Mouse (Mus musculus): ENCODE results near the gene Dscaml1. TPM values are rescaled to one million over a fixed set of nuclear protein-coding genes. Genes with fewer than 3 reads are reported as not detected.
A peak's percentile ranks its signal among the peaks of the same experiment; 100 is the strongest.

Gene Dscaml1
- polyA plus RNA-seq, 1 experiment from 2014 or later = 24.3 TPM

DNA sequence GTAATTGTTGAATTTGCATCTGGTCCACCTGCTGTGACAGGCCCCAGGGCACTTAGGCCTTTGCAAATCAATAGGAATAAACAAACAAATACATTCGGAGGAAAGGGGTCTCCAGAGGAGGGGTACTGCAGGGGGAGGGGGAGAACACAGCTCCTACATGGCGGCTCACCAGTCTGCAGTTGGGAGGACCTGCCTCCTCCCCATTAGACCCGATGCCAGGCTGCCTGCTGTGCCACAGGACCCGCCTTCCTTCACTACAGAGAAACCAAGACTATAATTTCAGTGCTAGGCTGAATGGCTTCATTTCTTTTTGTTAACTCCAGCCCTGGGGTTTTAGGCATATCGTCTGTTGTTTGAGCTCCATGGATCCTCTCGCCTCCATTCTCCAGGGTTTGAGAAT, 123.8 kb downstream of the Dscaml1 start:
- no peak overlapping the region for H3K4me3 ChIP-seq (ENCODE audit: low read depth, low read length)
- no peak for ATAC-seq (ENCODE audit: low read depth)
- H3K36me3 ChIP-seq (ENCODE audit: control insufficient read depth, insufficient read depth, low read length) = no peaks in the 10 kb centered on the region
- H3K27ac ChIP-seq (ENCODE audit: low read depth, low read length) = peak overlapping the region; percentile 78
- H3K4me1 ChIP-seq (ENCODE audit: control insufficient read depth, insufficient read depth, low read length) = peaks cover 25% of the 10 kb centered on the region
- 24% methylated on average over 6 of the region's 6 CpGs for WGBS
- no peaks in the 10 kb centered on the region for H3K9me3 ChIP-seq (ENCODE audit: control insufficient read depth, low read length)
- no peak overlapping the region for H3K9ac ChIP-seq (replicated peaks; ENCODE audit: low read depth, low read length)
- H3K4me2 ChIP-seq (ENCODE audit: low read depth, low read length) = no peak overlapping the region
- no peaks in the 10 kb centered on the region for H3K27me3 ChIP-seq (ENCODE audit: control insufficient read depth, insufficient read depth, low read length)

DNA sequence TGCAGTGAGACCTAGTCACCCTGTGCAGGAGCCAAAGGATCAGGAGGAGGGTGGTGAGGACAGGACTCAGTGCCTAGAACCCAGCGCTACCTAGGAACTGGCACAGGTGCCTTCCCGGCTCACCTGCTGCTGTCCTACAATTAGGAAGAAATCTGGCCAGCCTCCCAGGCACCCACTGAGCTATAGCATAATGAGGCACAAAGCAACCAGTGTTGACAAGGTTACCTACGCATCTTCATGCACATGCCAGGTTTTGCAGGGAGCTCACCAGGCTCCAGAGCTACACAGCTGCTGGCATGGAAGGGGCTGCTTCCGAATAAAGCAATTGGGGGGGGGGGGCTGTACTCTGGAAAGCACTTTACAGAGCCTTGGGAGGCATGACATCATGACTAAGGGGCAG, 124.2 kb downstream of the Dscaml1 start:
- 46% methylated on average over 4 of the region's 4 CpGs for WGBS
- Histone ChIP-seq H3K9ac (replicated peaks; ENCODE audit: low read depth, low read length) (no peak overlapping the region), H3K27ac (ENCODE audit: low read depth, low read length) (peak overlapping the region; percentile 78), H3K4me2 (ENCODE audit: low read depth, low read length) (no peak overlapping the region), H3K4me3 (ENCODE audit: low read depth, low read length) (no peak overlapping the region), H3K4me1 (ENCODE audit: control insufficient read depth, insufficient read depth, low read length) (peaks cover 22% of the 10 kb centered on the region), H3K27me3 (ENCODE audit: control insufficient read depth, insufficient read depth, low read length) (no peaks in the 10 kb centered on the region), H3K9me3 (ENCODE audit: control insufficient read depth, low read length) (no peaks in the 10 kb centered on the region), H3K36me3 (ENCODE audit: control insufficient read depth, insufficient read depth, low read length) (no peaks in the 10 kb centered on the region)
- peak; percentile 16 for ATAC-seq (ENCODE audit: low read depth)

DNA sequence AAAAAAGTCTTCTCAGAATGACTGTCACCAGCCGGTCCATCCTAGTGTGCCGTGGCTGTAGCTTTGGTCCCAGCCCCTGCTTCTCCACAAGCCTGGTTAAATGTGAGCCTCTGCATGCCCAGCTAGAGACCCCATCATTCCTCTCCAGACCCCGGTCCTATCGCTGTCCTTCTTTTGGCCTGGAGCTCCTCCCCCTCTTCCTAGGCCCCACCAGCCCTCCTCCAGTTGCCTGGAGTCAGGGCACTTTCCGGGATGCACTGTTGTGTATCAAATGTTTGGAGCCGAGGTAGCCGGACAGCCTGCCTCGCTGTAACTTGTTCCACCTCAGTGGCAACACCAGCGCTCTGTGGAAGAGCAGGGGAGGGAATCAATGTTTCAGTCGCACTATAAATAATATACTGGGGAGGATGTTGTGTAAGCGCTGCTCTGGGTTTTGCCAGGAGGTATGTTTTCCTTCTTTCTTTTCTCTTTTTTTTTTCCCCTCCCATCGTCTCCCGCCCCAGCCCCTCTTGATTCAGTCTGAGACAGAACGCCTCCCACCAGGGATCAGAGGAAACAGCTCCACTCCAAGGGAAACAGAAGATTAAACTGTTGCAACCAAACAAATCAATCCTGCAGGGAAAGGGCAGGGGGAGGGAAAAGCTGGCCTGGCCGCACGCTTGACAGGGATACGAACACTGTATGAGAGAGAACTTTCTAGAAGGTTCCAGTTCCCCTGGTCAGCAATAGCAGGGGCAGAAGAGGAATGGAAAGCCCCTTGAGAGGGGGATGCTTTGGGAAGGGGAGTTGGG, 128.8 kb downstream of the Dscaml1 start:
- Histone ChIP-seq H3K4me1 (ENCODE audit: control insufficient read depth, insufficient read depth, low read length) (peaks cover 5% of the 10 kb centered on the region; the same call in 1 of the 2 replicates), H3K27me3 (ENCODE audit: control insufficient read depth, insufficient read depth, low read length) (no peaks in the 10 kb centered on the region), H3K9ac (replicated peaks; ENCODE audit: low read depth, low read length) (no peak overlapping the region), H3K9me3 (ENCODE audit: control insufficient read depth, low read length) (no peaks in the 10 kb centered on the region), H3K4me3 (ENCODE audit: low read depth, low read length) (no peak overlapping the region), H3K4me2 (ENCODE audit: low read depth, low read length) (peak overlapping the region; percentile 4; the same call in 1 of the 2 replicates), H3K27ac (ENCODE audit: low read depth, low read length) (peak overlapping the region; percentile 55; the same call in 1 of the 2 replicates), H3K36me3 (ENCODE audit: control insufficient read depth, insufficient read depth, low read length) (no peaks in the 10 kb centered on the region)
- 0 out of 2 replicates have a peak, but pooled peaks have one; percentile 36 for ATAC-seq (ENCODE audit: low read depth)
- WGBS = 29% methylated on average over 17 of the region's 17 CpGs

DNA sequence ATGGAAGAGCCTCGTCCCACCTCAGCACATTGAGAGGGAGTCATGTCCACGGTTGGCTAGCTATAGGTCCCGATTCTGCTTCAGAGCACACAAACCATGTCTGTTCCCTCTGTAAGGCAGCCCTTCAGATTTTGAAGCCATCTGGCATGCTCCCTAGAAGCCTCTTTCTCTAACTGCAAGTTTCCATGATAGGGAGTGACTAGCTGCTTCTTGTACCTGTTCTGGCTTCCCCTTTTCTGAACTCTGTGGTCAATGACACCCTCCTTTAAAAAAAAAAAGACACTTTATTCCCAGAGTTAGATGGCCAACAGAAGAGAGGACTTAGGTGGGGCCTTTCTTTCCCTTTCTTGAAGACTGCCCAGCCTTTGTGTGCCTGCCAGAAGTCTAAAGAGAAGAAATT, 130.5 kb downstream of the Dscaml1 start:
- Histone ChIP-seq H3K4me3 (ENCODE audit: low read depth, low read length) (no peak overlapping the region), H3K27me3 (ENCODE audit: control insufficient read depth, insufficient read depth, low read length) (no peaks in the 10 kb centered on the region), H3K27ac (ENCODE audit: low read depth, low read length) (no peak overlapping the region), H3K9ac (replicated peaks; ENCODE audit: low read depth, low read length) (no peak overlapping the region), H3K4me1 (ENCODE audit: control insufficient read depth, insufficient read depth, low read length) (no peaks in the 10 kb centered on the region), H3K4me2 (ENCODE audit: low read depth, low read length) (no peak overlapping the region), H3K9me3 (ENCODE audit: control insufficient read depth, low read length) (no peaks in the 10 kb centered on the region), H3K36me3 (ENCODE audit: control insufficient read depth, insufficient read depth, low read length) (no peaks in the 10 kb centered on the region)
- no peak for ATAC-seq (ENCODE audit: low read depth)
- 96% methylated on average over 3 of the region's 3 CpGs for WGBS

DNA sequence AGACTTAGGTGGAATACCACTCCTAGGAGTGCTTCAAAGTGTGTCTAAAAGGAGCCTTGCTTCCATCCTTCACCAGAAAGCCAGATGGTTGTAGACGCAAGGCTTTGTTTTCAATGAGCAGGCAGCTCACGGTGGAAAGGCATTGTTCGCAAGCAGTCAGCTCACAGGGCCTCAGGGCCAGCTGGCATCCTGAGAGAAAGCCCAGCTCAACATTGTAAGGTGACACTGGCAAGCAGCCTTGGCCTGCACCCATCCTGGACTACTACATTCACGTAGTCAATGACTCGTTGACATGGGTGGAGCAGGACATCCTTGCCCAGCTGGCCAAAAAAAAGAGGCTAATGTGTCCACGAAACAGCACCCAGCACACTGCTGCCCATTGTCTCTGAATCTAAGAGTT, 134.6 kb downstream of the Dscaml1 start:
- H3K9me3 ChIP-seq (ENCODE audit: control insufficient read depth, low read length) = no peaks in the 10 kb centered on the region
- H3K4me2 ChIP-seq (ENCODE audit: low read depth, low read length) = no peak overlapping the region
- WGBS = 47% methylated on average over 6 of the region's 6 CpGs
- no peak overlapping the region for H3K9ac ChIP-seq (replicated peaks; ENCODE audit: low read depth, low read length)
- no peak for ATAC-seq (ENCODE audit: low read depth)
- 0 out of 2 replicates have a peak overlapping the region, but pooled peaks have one; percentile 1 for H3K27ac ChIP-seq (ENCODE audit: low read depth, low read length)
- no peaks in the 10 kb centered on the region for H3K27me3 ChIP-seq (ENCODE audit: control insufficient read depth, insufficient read depth, low read length)
- no peak overlapping the region for H3K4me3 ChIP-seq (ENCODE audit: low read depth, low read length)
- no peaks in the 10 kb centered on the region for H3K4me1 ChIP-seq (ENCODE audit: control insufficient read depth, insufficient read depth, low read length)
- H3K36me3 ChIP-seq (ENCODE audit: control insufficient read depth, insufficient read depth, low read length) = no peaks in the 10 kb centered on the region

DNA sequence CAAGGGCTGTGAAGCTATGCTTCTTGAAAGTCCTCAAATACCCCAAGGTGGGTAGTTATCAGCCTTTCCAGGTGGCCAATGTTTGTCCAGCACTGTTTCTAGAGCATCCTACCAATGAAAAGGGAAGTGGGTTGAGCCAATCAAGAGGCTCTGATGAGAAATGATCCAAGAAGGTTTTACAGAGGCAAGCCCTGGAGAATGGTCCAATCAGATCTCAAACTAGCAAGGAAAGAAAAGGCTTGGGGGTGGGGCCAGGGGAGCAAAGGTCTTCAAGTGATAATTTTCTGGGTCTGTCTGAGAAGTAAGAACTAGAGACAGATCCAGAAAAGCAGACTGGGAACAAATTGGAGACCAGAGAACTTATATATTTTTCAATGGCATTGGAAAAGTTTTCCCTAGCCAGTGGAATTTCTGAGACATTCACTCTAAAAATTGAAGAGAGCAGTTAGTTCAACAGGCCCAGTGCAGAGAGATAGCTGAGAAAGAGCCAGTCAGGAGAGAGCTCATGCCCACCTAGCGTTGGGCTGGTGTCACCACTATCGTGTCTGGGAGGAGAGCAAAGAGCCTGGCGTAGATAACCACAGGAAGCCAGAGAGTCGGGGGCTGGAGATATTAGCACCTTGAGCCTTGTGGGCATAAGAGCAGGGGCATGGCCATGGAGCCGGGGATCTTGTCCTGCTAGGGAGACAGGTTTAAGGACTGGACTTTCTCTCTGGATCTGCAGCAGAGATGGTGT, 140.6 kb downstream of the Dscaml1 start:
- Histone ChIP-seq H3K27ac (ENCODE audit: low read depth, low read length) (no peak overlapping the region), H3K4me3 (ENCODE audit: low read depth, low read length) (no peak overlapping the region), H3K4me1 (ENCODE audit: control insufficient read depth, insufficient read depth, low read length) (no peaks in the 10 kb centered on the region), H3K4me2 (ENCODE audit: low read depth, low read length) (no peak overlapping the region), H3K27me3 (ENCODE audit: control insufficient read depth, insufficient read depth, low read length) (no peaks in the 10 kb centered on the region), H3K9me3 (ENCODE audit: control insufficient read depth, low read length) (no peaks in the 10 kb centered on the region), H3K36me3 (ENCODE audit: control insufficient read depth, insufficient read depth, low read length) (no peaks in the 10 kb centered on the region), H3K9ac (replicated peaks; ENCODE audit: low read depth, low read length) (no peak overlapping the region)
- 97% methylated on average over 5 of the region's 5 CpGs for WGBS
- no peak for ATAC-seq (ENCODE audit: low read depth)

DNA sequence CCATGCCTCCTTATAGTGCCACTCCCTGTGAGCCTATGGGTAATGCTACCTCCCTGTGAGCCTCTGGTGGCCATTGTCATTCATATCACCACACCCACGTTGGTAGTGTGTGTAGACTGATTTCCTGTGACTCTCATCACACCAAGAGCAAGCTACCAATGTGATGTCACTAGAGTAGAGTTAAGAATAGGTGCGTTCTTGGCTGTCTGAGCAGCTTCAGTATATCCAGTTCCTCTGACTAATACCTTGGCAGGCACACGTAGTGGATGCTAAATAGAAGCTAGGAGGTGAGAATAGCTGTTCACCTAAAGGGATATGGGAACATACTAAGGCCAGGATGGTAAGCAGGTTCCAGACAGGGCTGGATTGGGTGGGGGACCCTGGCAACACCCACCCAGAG, 143.3 kb downstream of the Dscaml1 start:
- Histone ChIP-seq H3K4me2 (ENCODE audit: low read depth, low read length) (no peak overlapping the region), H3K9me3 (ENCODE audit: control insufficient read depth, low read length) (no peaks in the 10 kb centered on the region), H3K4me3 (ENCODE audit: low read depth, low read length) (no peak overlapping the region), H3K27ac (ENCODE audit: low read depth, low read length) (no peak overlapping the region), H3K9ac (replicated peaks; ENCODE audit: low read depth, low read length) (no peak overlapping the region), H3K4me1 (ENCODE audit: control insufficient read depth, insufficient read depth, low read length) (no peaks in the 10 kb centered on the region), H3K27me3 (ENCODE audit: control insufficient read depth, insufficient read depth, low read length) (no peaks in the 10 kb centered on the region), H3K36me3 (ENCODE audit: control insufficient read depth, insufficient read depth, low read length) (no peaks in the 10 kb centered on the region)
- ATAC-seq (ENCODE audit: low read depth) = no peak
- WGBS = 78% methylated on average over 3 of the region's 3 CpGs

DNA sequence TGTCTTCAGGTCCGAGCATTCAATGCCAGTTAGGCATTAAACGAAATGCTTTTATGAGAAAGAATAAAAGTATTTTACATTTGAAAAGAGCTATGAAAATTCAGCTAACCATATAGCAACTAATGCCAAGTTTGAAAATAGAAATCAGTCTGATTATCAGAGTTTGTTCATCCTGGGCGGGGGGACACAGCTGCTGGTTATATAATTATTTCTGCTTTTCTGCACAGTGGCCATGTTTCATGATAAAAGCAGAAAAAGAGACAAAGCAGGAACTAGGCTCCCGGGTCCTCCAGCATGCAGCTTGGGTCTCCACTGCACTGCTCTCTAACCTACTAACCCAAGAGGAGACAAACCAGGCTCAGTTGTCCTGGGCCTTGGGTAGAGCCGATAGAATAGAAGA, 143.9 kb downstream of the Dscaml1 start:
- no peak for ATAC-seq (ENCODE audit: low read depth)
- H3K4me2 ChIP-seq (ENCODE audit: low read depth, low read length) = no peak overlapping the region
- no peak overlapping the region for H3K9ac ChIP-seq (replicated peaks; ENCODE audit: low read depth, low read length)
- H3K4me3 ChIP-seq (ENCODE audit: low read depth, low read length) = no peak overlapping the region
- no peaks in the 10 kb centered on the region for H3K27me3 ChIP-seq (ENCODE audit: control insufficient read depth, insufficient read depth, low read length)
- WGBS = 84% methylated on average over 5 of the region's 5 CpGs
- H3K36me3 ChIP-seq (ENCODE audit: control insufficient read depth, insufficient read depth, low read length) = no peaks in the 10 kb centered on the region
- H3K4me1 ChIP-seq (ENCODE audit: control insufficient read depth, insufficient read depth, low read length) = no peaks in the 10 kb centered on the region
- H3K27ac ChIP-seq (ENCODE audit: low read depth, low read length) = no peak overlapping the region
- no peaks in the 10 kb centered on the region for H3K9me3 ChIP-seq (ENCODE audit: control insufficient read depth, low read length)
